Mouse (Mus musculus) liver, embryonic 11.5 days (tissue): Measurements from ENCODE around the gene 3110040N11Rik. TPM values are rescaled to one million over a fixed set of nuclear protein-coding genes. Genes with fewer than 3 reads are reported as not detected.
"Not testable (repeated sequence)": the region's sequence is repeated elsewhere in the genome, so short reads cannot be mapped to it uniquely, and the experiment has no call there.

Experiments used
- ATAC-seq: fragments of 200-750 bp; cut with Nextera tagmentation; replicated peaks from 2 replicates; pipeline ENCODE4 v1.8.0; 2017; ENCODE audit warnings: moderate number of reproducible peaks, mild to moderate bottlenecking, moderate TSS enrichment, moderate library complexity; ENCODE audit not compliant: low FRiP score
- DNase-seq: peaks from one replicate; pipeline ENCODE4 v3.0.0-alpha.2; 2017; ENCODE audit warnings: low spot score
- H3K27ac ChIP-seq: fragments of 300-500 bp; sonication (generic); 2 replicates; pipeline ENCODE4 v1.5.1; 2014; ENCODE audit warnings: mild to moderate bottlenecking, low read depth, low read length, control low read depth
- H3K27me3 ChIP-seq: fragments of 300-500 bp; sonication (generic); replicated peaks from 2 replicates; pipeline ENCODE4 v1.6.1; 2014; ENCODE audit warnings: low read length, mixed read lengths; ENCODE audit not compliant: control insufficient read depth, insufficient read depth
- H3K36me3 ChIP-seq: fragments of 300-500 bp; sonication (generic); 2 replicates; pipeline ENCODE4 v1.6.1; 2014; ENCODE audit warnings: mild to moderate bottlenecking, low read length, moderate library complexity, mixed read lengths; ENCODE audit not compliant: control insufficient read depth, insufficient read depth
- H3K4me1 ChIP-seq: fragments of 300-500 bp; sonication (generic); replicated peaks from 2 replicates; pipeline ENCODE4 v1.6.1; 2014; ENCODE audit warnings: low read length, mixed read lengths; ENCODE audit not compliant: control insufficient read depth, insufficient read depth
- H3K4me2 ChIP-seq: fragments of 300-500 bp; sonication (generic); 2 replicates; pipeline ENCODE4 v1.6.1; 2014; ENCODE audit warnings: mild to moderate bottlenecking, control low read depth, moderate library complexity
- H3K4me3 ChIP-seq: fragments of 300-500 bp; sonication (generic); 2 replicates; pipeline ENCODE4 v1.5.1; 2014; ENCODE audit warnings: low read depth, low read length, control low read depth
- H3K9ac ChIP-seq: fragments of 300-500 bp; sonication (generic); 2 replicates; pipeline ENCODE4 v1.6.1; 2014; ENCODE audit warnings: low read depth, low read length, control low read depth
- H3K9me3 ChIP-seq: fragments of 300-500 bp; sonication (generic); 2 replicates; pipeline ENCODE4 v1.6.1; 2016; ENCODE audit warnings: low read length, inconsistent platforms, mixed read lengths; ENCODE audit not compliant: control insufficient read depth
- WGBS: fragments of 180-500 bp; shearing (Covaris S2); extraction: QIAGEN DNeasy Blood & Tissue Kit; methylation state at CpG from one replicate; pipeline ENCODE4 v1.1.7; 2014; 5-methylcytosine and 5-hydroxymethylcytosine counted together
- polyA plus RNA-seq: library from polyadenylated mRNA; unstranded; fragments of >200 nt; fragmentation: Nextera tagmentation; extraction: Ambion mirVana; gene quantifications from 2 replicates; pipeline ENCODE4 v1.2.1, GENCODE M21; 2014

The 3110040N11Rik gene
- 45.8 and 58.9 TPM in 2 replicates for polyA plus RNA-seq

DNA sequence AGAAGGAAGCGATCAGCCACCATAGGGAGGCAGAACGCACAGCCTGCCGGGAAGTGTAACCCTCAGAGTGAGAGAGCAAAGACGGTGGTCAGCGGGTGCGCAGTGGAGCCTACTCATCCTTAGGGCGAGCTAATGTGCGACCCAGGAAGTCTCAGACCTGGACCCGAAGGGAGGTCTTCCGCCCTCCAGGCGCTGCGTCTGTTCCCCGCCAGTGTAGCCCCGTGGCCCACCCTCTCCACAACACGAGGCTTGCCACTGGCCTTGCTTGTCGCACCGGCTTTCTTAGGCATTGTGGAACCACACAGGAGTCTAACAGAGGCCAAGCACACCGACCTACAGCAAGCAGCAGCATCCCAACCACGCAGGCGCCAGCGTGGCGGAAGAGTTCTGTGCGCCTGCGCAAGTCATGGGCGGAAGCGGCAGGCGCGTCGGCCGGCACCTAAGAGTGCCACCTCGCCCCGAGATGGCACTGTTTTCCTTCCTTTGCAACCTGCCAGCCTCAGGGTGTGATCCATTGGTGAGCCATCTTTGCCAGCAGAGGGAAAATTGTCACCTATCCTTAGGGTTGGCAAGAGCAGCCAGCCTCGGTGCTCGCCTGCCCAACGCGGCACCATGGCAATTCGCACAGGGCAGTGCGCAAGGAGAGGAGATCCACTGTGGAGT lies at the start of gene 3110040N11Rik:
Gene 3110040N11Rik (minus strand): TSS at position 384 of the 663 bp plus-strand sequence.
- DNase-seq (peak; percentile 86), ATAC-seq (peak; percentile 95)
- Histone ChIP-seq H3K4me3 (peak within 1 kb of the TSS; percentile 77), H3K9ac (peak within 1 kb of the TSS; percentile 78), H3K27me3 (no peaks in the 10 kb centered on the region), H3K4me1 (peaks cover 5% of the 10 kb centered on the region), H3K9me3 (no peaks in the 10 kb centered on the region), H3K27ac (peak within 1 kb of the TSS; percentile 97), H3K36me3 (peaks cover 9% of the 10 kb centered on the region), H3K4me2 (peak within 1 kb of the TSS; percentile 88)
- under 1% methylated on average over 38 of the region's 38 CpGs for WGBS

DNA sequence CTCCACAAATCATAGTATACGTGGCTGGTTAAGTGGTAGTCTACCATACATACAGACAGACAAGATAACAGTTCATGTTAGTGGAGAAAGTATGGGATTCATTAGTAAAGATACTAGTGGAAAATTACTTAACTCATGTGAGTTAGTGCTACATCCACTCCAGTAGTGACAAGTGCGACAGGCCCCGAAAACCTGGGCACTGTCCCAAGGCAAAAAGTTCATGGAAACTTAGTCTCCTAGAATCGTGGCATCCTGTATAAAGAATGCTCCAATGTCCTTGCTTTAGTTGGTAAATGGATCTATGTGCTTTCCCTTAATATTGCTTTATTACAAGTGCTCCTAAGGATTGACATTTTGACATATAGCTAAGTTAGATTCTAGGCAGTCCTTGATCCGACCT lies 48.5 kb upstream of the 3110040N11Rik start:
- 78% methylated on average over 5 of the region's 5 CpGs for WGBS

DNA sequence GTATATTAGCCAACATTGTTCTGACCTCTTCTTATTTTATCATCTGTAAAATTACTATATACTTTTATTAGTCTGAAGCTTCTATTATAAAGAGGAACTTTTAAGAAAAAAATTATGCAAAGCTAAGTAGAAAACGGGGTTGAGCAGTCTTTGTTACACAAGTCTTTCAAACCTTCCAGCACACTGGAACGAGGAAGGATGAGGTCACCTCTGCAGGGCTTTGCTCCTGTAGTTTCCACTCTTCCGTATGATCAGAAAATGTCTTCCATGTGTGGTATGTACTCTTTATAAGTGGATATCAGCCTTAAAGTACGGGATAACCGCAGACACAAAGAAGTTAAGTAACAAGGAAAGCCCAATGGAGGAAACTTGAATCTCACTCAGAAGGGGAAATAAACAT lies 46.2 kb upstream of the 3110040N11Rik start:
- H3K27me3 ChIP-seq, result no peaks in the 10 kb centered on the region
- no peak for DNase-seq
- no peak overlapping the region for H3K27ac ChIP-seq
- H3K4me3 ChIP-seq, result no peak overlapping the region
- H3K4me2 ChIP-seq, result no peak overlapping the region
- no peaks in the 10 kb centered on the region for H3K4me1 ChIP-seq
- no peaks in the 10 kb centered on the region for H3K36me3 ChIP-seq
- 84% methylated on average over 5 of the region's 5 CpGs for WGBS
- H3K9ac ChIP-seq, result no peak overlapping the region
- no peaks in the 10 kb centered on the region for H3K9me3 ChIP-seq
- no peak for ATAC-seq

More for the DNA sequence above, 48.5 kb upstream of the 3110040N11Rik start:
- not testable (repeated sequence) for H3K4me1 ChIP-seq, H3K27me3 ChIP-seq, H3K9ac ChIP-seq, H3K27ac ChIP-seq, H3K4me2 ChIP-seq, ATAC-seq, H3K36me3 ChIP-seq, H3K9me3 ChIP-seq, DNase-seq, H3K4me3 ChIP-seq

DNA sequence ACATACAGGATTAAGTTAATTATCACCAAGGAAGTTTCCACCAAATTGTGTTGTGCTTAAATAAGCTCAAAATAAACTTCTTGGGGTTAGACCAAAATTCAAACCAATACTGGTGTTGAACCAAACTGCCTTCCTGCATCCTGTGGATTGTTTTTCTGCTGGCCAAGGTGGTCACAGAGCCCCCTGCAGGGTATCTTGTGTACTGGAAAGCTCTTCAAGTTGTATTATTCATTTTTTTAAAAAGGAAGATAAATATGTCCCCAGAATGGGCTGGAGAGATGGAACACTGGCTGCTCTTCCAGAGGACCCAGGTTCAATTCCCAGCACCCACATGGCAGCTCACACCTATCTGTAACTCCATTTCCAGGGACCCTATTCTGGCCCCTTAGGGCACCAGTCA lies 45.6 kb upstream of the 3110040N11Rik start:
- H3K4me1 ChIP-seq, result no peaks in the 10 kb centered on the region
- no peak overlapping the region for H3K27ac ChIP-seq
- H3K27me3 ChIP-seq, result no peaks in the 10 kb centered on the region
- ATAC-seq (no peak), DNase-seq (no peak)
- H3K9me3 ChIP-seq, result no peaks in the 10 kb centered on the region
- no peak overlapping the region for H3K9ac ChIP-seq
- no peaks in the 10 kb centered on the region for H3K36me3 ChIP-seq
- no peak overlapping the region for H3K4me2 ChIP-seq
- no peak overlapping the region for H3K4me3 ChIP-seq

DNA sequence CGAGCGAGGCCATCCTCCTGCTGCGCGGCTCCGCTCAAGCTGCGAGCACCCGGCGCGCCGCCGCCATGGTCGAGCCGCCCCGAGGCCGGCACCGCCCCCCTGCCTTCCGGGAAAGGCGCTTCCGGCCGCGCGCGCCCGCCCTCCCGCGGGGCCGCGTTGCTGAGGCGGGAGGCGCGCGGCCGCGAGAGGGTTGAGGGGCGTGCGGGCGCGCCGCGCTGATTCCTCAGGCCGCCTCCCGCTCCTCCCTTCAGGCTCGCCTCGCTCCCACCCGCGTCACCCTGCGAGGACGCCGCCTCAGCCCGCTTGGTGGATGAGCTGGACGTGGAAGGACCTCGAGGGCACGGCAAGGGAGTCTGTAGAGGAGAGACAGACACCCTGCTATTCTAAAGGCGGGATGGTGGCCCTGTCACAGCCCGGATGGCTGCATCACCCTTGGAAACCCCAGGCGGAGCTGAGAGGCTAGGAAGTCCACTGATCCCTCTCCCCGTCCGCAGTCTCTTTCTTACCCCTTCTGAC lies 40.2 kb upstream of the 3110040N11Rik start, which contains the start of gene Btbd1:
Gene Btbd1 (minus strand): TSS at position 53 of the 516 bp plus-strand sequence.
- DNase-seq, result peak; percentile 83
- peak within 1 kb of the TSS; percentile 89 for H3K9ac ChIP-seq
- H3K4me2 ChIP-seq, result peak within 1 kb of the TSS; percentile 94

DNA sequence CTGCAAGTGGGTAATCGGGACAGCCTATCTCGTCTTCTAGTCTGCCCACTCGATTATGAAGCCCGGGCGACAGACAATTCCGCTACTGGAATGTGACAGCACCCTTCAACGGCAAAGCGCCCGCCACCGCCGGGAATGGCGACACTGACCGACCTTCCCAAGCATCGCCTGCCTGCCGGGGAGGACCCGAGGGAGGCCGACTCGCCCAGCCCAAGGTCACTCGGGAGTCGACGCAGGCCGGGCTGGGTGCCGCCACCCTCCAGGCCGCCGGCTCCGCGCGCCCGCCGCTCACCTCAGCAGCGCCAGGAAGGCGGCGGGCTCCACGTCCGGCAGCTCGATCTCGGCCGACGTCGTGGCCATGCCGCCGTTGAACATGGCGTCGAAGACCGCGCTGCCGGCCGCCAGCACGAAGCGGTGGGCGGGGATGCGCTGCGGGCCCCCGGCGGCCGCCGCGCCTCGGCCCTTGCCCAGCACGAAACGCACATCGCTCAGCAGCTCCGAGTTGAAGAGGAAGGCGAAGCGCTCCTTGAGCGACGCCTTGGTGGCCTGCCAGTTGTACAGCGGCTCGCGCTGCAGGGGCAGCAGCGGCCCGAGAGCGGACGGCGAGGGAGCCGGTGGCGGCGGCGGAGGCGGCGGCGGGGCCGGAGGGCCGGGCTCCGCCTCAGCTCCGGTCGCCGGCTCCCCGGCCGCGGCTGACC lies 39.6 kb upstream of the 3110040N11Rik start:
- ATAC-seq, result peak; percentile 56
- under 1% methylated on average over 90 of the region's 91 CpGs for WGBS

More for the DNA sequence above, 40.2 kb upstream of the 3110040N11Rik start, which contains the start of gene Btbd1:
- peak within 1 kb of the TSS; percentile 88 for H3K4me3 ChIP-seq
- peak within 1 kb of the TSS; percentile 88 for H3K27ac ChIP-seq
- WGBS, result under 1% methylated on average over 53 of the region's 58 CpGs
- no peaks in the 10 kb centered on the region for H3K9me3 ChIP-seq
- no peaks in the 10 kb centered on the region for H3K27me3 ChIP-seq
- no peaks in the 10 kb centered on the region for H3K36me3 ChIP-seq
- peak; percentile 86 for ATAC-seq
- H3K4me1 ChIP-seq, result peaks cover 26% of the 10 kb centered on the region

DNA sequence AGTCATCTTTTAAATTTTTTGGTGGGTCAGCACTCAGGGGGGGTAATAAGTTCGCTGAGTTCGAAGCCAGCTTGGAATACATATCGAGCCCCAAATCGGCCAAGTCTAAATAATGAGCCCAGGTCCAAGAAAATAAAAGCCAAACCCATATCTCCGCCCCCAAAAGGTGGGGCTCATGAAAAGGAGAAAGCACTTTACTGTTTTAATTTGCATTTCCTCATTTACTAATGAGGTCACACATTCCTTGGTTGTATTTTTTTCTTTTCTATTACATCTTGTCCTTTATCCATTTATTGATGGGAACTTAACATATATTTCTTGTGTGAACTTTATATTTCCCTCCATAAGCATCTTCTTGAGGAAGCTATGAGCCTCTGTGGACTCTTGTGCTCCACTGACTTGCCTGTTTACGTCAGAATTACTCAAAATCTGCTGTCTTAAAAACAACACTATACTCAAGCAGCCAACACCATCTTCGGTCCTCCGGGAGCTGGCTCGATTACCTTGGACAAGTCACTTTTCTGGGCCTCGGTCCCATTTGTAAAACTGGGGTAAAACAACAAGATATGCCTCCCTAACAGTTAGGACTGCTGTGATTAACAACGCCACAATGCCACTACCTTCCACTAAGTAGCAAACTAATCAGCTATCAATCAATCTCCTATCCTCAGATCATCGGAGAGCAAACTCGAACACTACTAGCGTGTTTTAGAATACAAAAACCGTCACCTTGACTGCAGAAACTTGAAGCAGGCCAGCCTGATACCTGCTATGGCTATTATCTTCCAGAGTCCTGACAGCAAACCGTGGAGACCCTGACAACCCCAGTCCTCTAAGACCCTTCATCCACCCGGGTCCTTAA lies 38.8 kb upstream of the 3110040N11Rik start:
- Histone ChIP-seq H3K4me3 (peak overlapping the region; percentile 88), H3K4me1 (peaks cover 26% of the 10 kb centered on the region), H3K9ac (peak overlapping the region; percentile 89), H3K27ac (peak overlapping the region; percentile 88), H3K4me2 (peak overlapping the region; percentile 94), H3K36me3 (no peaks in the 10 kb centered on the region), H3K27me3 (no peaks in the 10 kb centered on the region), H3K9me3 (no peaks in the 10 kb centered on the region)
- ATAC-seq (no peak), DNase-seq (no peak)
- WGBS, result 23% methylated on average over 17 of the region's 17 CpGs

More for the DNA sequence above, 39.6 kb upstream of the 3110040N11Rik start:
- H3K9ac ChIP-seq, result peak overlapping the region; percentile 89
- H3K27ac ChIP-seq, result peak overlapping the region; percentile 88
- peak; percentile 68 for DNase-seq
- no peaks in the 10 kb centered on the region for H3K9me3 ChIP-seq
- no peaks in the 10 kb centered on the region for H3K27me3 ChIP-seq
- no peaks in the 10 kb centered on the region for H3K36me3 ChIP-seq
- H3K4me3 ChIP-seq, result peak overlapping the region; percentile 88
- H3K4me1 ChIP-seq, result peaks cover 26% of the 10 kb centered on the region
- H3K4me2 ChIP-seq, result peak overlapping the region; percentile 94

DNA sequence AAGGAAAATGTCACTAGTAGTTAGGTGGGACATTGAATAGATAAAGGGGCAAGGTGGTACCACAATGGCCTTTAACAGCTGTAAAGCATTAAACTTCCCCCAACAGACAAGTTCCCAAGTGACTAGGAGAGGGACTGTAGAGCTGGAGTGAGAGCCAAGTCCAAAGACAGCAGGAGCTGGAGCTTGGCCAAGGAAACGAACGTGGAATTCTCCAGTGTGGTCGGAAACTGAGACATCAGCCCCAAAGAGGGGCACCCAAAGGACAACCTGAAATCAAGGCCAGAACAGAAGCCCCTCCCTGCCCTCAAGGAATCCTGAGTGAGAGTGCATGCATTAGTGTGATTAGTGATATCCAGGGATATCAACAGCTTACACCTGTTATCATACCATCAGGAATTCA lies 36.1 kb upstream of the 3110040N11Rik start:
- DNase-seq, result no peak
- peaks cover 26% of the 10 kb centered on the region for H3K4me1 ChIP-seq
- no peak overlapping the region for H3K27ac ChIP-seq
- H3K27me3 ChIP-seq, result no peaks in the 10 kb centered on the region
- no peaks in the 10 kb centered on the region for H3K9me3 ChIP-seq
- H3K9ac ChIP-seq, result no peak overlapping the region
- H3K4me2 ChIP-seq, result no peak overlapping the region
- H3K4me3 ChIP-seq, result no peak overlapping the region
- no peak for ATAC-seq
- H3K36me3 ChIP-seq, result no peaks in the 10 kb centered on the region
- WGBS, result 69% methylated on average over 3 of the region's 3 CpGs
